Mouse (Mus musculus): ENCODE measurements around the gene Gm3252.
"Not testable (repeated sequence)": the region's sequence is repeated elsewhere in the genome, so short reads cannot be mapped to it uniquely, and the experiment has no call there.

Gene Gm3252

GRCm38 (mm10) chr14:4726038-4726880, at the start of gene Gm3252:
Gene Gm3252, plus strand, starts transcription at chr14:4726775.
- not testable (repeated sequence) for DNase-seq (ENCODE audit: low read depth)

DNA sequence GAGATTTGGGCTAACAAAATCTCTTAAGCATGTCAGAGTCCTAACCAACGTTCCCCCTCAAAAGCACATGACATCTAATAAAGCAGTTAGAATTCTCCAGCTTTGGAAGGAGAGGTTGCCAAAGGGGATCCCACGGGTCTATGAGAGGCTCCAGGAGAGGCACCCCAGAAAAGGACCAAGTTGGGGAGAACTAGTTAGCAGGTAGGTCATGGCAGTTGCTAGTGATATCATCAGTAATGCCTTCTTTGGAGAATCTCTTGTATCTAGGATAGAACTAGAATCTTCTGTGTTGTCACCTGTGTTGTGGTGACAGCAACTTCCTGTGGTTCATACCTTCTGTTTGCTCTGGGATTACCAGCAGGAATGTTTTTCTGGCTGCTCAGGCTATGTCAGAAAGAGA, 17.6 kb upstream of the Gm3252 start, which contains the start of gene Gm7876:
Gm7876 (plus strand) TSS at position 301 of the 400 bp plus-strand sequence.
- DNase-seq (ENCODE audit: low read depth) = not testable (repeated sequence)

DNA sequence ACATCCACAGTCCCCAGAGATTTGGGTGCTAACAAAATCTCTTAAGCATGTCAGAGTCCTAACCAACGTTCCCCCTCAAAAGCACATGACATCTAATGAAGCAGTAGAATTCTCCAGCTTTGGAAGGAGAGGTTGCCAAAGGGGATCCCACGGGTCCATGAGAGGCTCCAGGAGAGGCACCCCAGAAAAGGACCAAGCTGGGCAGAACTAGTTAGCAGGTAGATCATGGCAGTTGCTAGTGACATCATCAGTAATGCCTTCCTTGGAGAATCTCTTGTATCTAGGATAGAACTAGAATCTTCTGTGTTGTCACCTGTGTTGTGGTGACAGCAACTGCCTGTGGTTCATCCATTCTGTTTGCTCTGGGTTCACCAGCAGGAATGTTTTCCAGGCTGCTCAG, 49.5 kb downstream of the Gm3252 start, which contains the start of gene Gm9602:
Gm9602 (plus strand) TSS at position 301 of the 400 bp plus-strand sequence.
- DNase-seq (ENCODE audit: low read depth) = not testable (repeated sequence)
